Mouse (Mus musculus) intestine, embryonic 16.5 days (tissue): ENCODE results near the gene Atxn2. TPM values are rescaled to one million over a fixed set of nuclear protein-coding genes. Genes with fewer than 3 reads are reported as not detected.
A peak's percentile ranks its signal among the peaks of the same experiment; 100 is the strongest.

Experiments
- ATAC-seq: fragments of 200-750 bp; cut with Nextera tagmentation; 2 replicates; pipeline ENCODE4 v1.8.0; 2017; ENCODE audit warnings: moderate TSS enrichment, moderate library complexity
- H3K27ac ChIP-seq: fragments of 300-500 bp; sonication (generic); 2 replicates; pipeline ENCODE4 v1.5.1; 2014; ENCODE audit warnings: mild to moderate bottlenecking, low read length
- H3K27me3 ChIP-seq: fragments of 300-500 bp; sonication (generic); replicated peaks from 2 replicates; pipeline ENCODE4 v1.6.1; 2014; ENCODE audit warnings: low read length, control low read depth, mixed read lengths; ENCODE audit not compliant: control insufficient read depth, insufficient read depth
- H3K36me3 ChIP-seq: fragments of 300-500 bp; sonication (generic); 2 replicates; pipeline ENCODE4 v1.6.1; 2014; ENCODE audit warnings: low read length, control low read depth; ENCODE audit not compliant: control insufficient read depth, insufficient read depth
- H3K4me1 ChIP-seq: fragments of 300-500 bp; sonication (generic); 2 replicates; pipeline ENCODE4 v1.6.1; 2014; ENCODE audit warnings: low read length, control low read depth, mixed read lengths; ENCODE audit not compliant: control insufficient read depth, insufficient read depth
- H3K4me2 ChIP-seq: fragments of 300-500 bp; sonication (generic); 2 replicates; pipeline ENCODE4 v1.6.1; 2014; ENCODE audit warnings: low read depth, low read length, control low read depth
- H3K4me3 ChIP-seq: fragments of 300-500 bp; sonication (generic); 2 replicates; pipeline ENCODE4 v1.5.1; 2014; ENCODE audit warnings: mild to moderate bottlenecking, low read length
- H3K9ac ChIP-seq: fragments of 300-500 bp; sonication (generic); 2 replicates; pipeline ENCODE4 v1.6.1; 2014; ENCODE audit warnings: low read depth, low read length
- H3K9me3 ChIP-seq: fragments of 300-500 bp; sonication (generic); 2 replicates; pipeline ENCODE4 v1.6.1; 2016; ENCODE audit warnings: low read length, control low read depth; ENCODE audit not compliant: control insufficient read depth
- WGBS: fragments of 180-500 bp; shearing (Covaris S2); extraction: QIAGEN DNeasy Blood & Tissue Kit; methylation state at CpG from one replicate; pipeline ENCODE4 v1.1.7; 2014; 5-methylcytosine and 5-hydroxymethylcytosine counted together
- polyA plus RNA-seq: library from polyadenylated mRNA; unstranded; fragments of >200 nt; fragmentation: Nextera tagmentation; extraction: Ambion mirVana; gene quantifications from 2 replicates; pipeline ENCODE4 v1.2.1, GENCODE M21; 2015

The Atxn2 gene
- polyA plus RNA-seq, 1 experiment from 2014 or later, result 30.7 TPM

GRCm38 (mm10) chr5:121703341-121703740 is 7.8 kb upstream of the Atxn2 start:
- H3K27me3 ChIP-seq, result no peaks in the 10 kb centered on the region
- no peak overlapping the region for H3K4me2 ChIP-seq
- no peaks in the 10 kb centered on the region for H3K9me3 ChIP-seq
- H3K27ac ChIP-seq, result no peak overlapping the region
- ATAC-seq, result no peak
- 45% methylated on average over 1 of the region's 1 CpGs for WGBS
- H3K4me3 ChIP-seq, result no peak overlapping the region
- no peak overlapping the region for H3K9ac ChIP-seq
- H3K36me3 ChIP-seq, result no peaks in the 10 kb centered on the region
- peaks cover 12% of the 10 kb centered on the region; the same call in 1 of the 2 replicates for H3K4me1 ChIP-seq

GRCm38 (mm10) chr5:121704512-121705248 is 6.5 kb upstream of the Atxn2 start:
- WGBS, result 6% methylated on average over 20 of the region's 20 CpGs
- Histone ChIP-seq H3K27me3 (no peaks in the 10 kb centered on the region), H3K9me3 (no peaks in the 10 kb centered on the region), H3K27ac (no peak overlapping the region), H3K4me3 (peak overlapping the region; percentile 13; the same call in 1 of the 2 replicates), H3K4me1 (peaks cover 12% of the 10 kb centered on the region; the same call in 1 of the 2 replicates), H3K9ac (no peak overlapping the region), H3K36me3 (no peaks in the 10 kb centered on the region), H3K4me2 (peak overlapping the region; percentile 45)
- ATAC-seq, result peak; percentile 57; the same call in 1 of the 2 replicates

- no peaks in the 10 kb centered on the region for H3K9me3 ChIP-seq
- 48% methylated on average over 2 of the region's 2 CpGs for WGBS
- H3K36me3 ChIP-seq, result no peaks in the 10 kb centered on the region
- peak overlapping the region; percentile 69 for H3K4me2 ChIP-seq
- no peaks in the 10 kb centered on the region for H3K27me3 ChIP-seq
- peaks cover 21% of the 10 kb centered on the region for H3K4me1 ChIP-seq
- H3K4me3 ChIP-seq, result peak overlapping the region; percentile 98
- no peak for ATAC-seq
- no peak overlapping the region for H3K27ac ChIP-seq
- H3K9ac ChIP-seq, result 0 out of 2 replicates have a peak overlapping the region, but pooled peaks have one; percentile 3
These were observed 735 bp upstream of the Atxn2 start for GRCm38 (mm10) chr5:121710402-121710801.

- H3K27me3 ChIP-seq, result no peaks in the 10 kb centered on the region
- H3K9me3 ChIP-seq, result no peaks in the 10 kb centered on the region
- H3K27ac ChIP-seq, result peak overlapping the region; percentile 97
- H3K4me2 ChIP-seq, result peak overlapping the region; percentile 69
- H3K4me1 ChIP-seq, result peaks cover 25% of the 10 kb centered on the region
- WGBS, result under 1% methylated on average over 12 of the region's 12 CpGs
- ATAC-seq, result no peak; the same call in 1 of the 2 replicates
- H3K9ac ChIP-seq, result peak overlapping the region; percentile 98
- no peaks in the 10 kb centered on the region for H3K36me3 ChIP-seq
- peak overlapping the region; percentile 98 for H3K4me3 ChIP-seq
These were observed 325 bp upstream of the Atxn2 start for GRCm38 (mm10) chr5:121710851-121711173.

DNA sequence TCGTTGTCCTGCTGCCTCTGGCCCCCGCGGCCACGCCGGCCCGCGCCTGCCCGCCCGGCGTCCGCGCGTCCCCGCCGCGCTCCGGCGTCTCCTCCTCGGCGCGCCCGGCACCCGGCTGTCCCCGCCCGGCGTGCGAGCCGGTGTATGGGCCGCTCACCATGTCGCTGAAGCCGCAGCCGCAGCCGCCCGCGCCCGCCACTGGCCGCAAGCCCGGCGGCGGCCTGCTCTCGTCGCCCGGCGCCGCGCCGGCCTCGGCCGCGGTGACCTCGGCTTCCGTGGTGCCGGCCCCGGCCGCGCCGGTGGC is 743 bp downstream of the Atxn2 start:
- H3K36me3 ChIP-seq, result no peaks in the 10 kb centered on the region

GRCm38 (mm10) chr5:121712232-121712933 is 1.2 kb downstream of the Atxn2 start:
- under 1% methylated on average over 49 of the region's 66 CpGs for WGBS
- peak overlapping the region; percentile 98 for H3K4me3 ChIP-seq
- peak; percentile 24 for ATAC-seq
- peak overlapping the region; percentile 86 for H3K4me2 ChIP-seq
- no peaks in the 10 kb centered on the region for H3K9me3 ChIP-seq
- H3K4me1 ChIP-seq, result peaks cover 32% of the 10 kb centered on the region
- H3K27me3 ChIP-seq, result no peaks in the 10 kb centered on the region
- no peaks in the 10 kb centered on the region for H3K36me3 ChIP-seq
- peak overlapping the region; percentile 97 for H3K27ac ChIP-seq
- H3K9ac ChIP-seq, result peak overlapping the region; percentile 98

More for the DNA sequence above, 743 bp downstream of the Atxn2 start:
- ATAC-seq, result peak; percentile 45
- H3K27me3 ChIP-seq, result no peaks in the 10 kb centered on the region
- under 1% methylated on average over 50 of the region's 57 CpGs for WGBS
- H3K4me1 ChIP-seq, result peaks cover 32% of the 10 kb centered on the region
- H3K27ac ChIP-seq, result peak overlapping the region; percentile 97
- H3K9me3 ChIP-seq, result no peaks in the 10 kb centered on the region
- H3K9ac ChIP-seq, result peak overlapping the region; percentile 98
- H3K4me2 ChIP-seq, result peak overlapping the region; percentile 86
- peak overlapping the region; percentile 98 for H3K4me3 ChIP-seq

GRCm38 (mm10) chr5:121712934-121713538 is 1.9 kb downstream of the Atxn2 start:
- no peaks in the 10 kb centered on the region for H3K9me3 ChIP-seq

GRCm38 (mm10) chr5:121714331-121714730 is 3.2 kb downstream of the Atxn2 start:
- Histone ChIP-seq H3K36me3 (no peaks in the 10 kb centered on the region), H3K9me3 (no peaks in the 10 kb centered on the region), H3K9ac (no peak overlapping the region), H3K4me3 (peak overlapping the region; percentile 14; the same call in 1 of the 2 replicates), H3K4me2 (peak overlapping the region; percentile 86), H3K27ac (peak overlapping the region; percentile 28; the same call in 1 of the 2 replicates), H3K27me3 (no peaks in the 10 kb centered on the region), H3K4me1 (peaks cover 35% of the 10 kb centered on the region)
- ATAC-seq, result no peak
- 72% methylated on average over 1 of the region's 1 CpGs for WGBS

More at GRCm38 (mm10) chr5:121712934-121713538, 1.9 kb downstream of the Atxn2 start:
- ATAC-seq, result peak; percentile 43
- peak overlapping the region; percentile 97 for H3K27ac ChIP-seq
- under 1% methylated on average over 29 of the region's 32 CpGs for WGBS
- no peaks in the 10 kb centered on the region for H3K36me3 ChIP-seq
- peaks cover 32% of the 10 kb centered on the region for H3K4me1 ChIP-seq
- peak overlapping the region; percentile 86 for H3K4me2 ChIP-seq
- no peaks in the 10 kb centered on the region for H3K27me3 ChIP-seq
- peak overlapping the region; percentile 98 for H3K9ac ChIP-seq
- peak overlapping the region; percentile 98 for H3K4me3 ChIP-seq

DNA sequence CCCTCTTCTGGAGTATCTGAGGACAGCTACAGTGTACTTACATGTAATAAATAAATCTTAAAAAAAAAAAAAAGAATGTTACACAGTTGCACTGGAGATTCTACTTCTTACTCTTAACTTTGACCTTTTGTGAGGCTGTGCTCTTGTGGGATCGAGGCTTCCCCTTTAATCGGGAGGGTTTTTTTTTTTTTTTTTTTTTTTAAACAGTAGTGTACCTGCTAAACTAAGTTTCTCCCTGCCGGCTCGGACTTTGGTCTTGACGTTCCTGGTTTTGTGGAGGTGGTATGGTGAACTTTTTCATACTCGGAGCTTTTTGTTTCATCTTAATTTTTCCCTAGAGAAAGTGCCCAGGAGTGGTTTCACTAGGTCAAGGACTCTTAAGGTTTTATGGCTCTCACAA is 3.8 kb downstream of the Atxn2 start:
- no peak for ATAC-seq
- Histone ChIP-seq H3K27ac (no peak overlapping the region), H3K9me3 (no peaks in the 10 kb centered on the region), H3K4me1 (peaks cover 38% of the 10 kb centered on the region), H3K4me3 (no peak overlapping the region), H3K9ac (no peak overlapping the region), H3K27me3 (no peaks in the 10 kb centered on the region), H3K36me3 (no peaks in the 10 kb centered on the region), H3K4me2 (no peak overlapping the region)
- 58% methylated on average over 6 of the region's 6 CpGs for WGBS
